ENCODE assay signal across 8 mouse cellular contexts in the genomic region with DNA sequence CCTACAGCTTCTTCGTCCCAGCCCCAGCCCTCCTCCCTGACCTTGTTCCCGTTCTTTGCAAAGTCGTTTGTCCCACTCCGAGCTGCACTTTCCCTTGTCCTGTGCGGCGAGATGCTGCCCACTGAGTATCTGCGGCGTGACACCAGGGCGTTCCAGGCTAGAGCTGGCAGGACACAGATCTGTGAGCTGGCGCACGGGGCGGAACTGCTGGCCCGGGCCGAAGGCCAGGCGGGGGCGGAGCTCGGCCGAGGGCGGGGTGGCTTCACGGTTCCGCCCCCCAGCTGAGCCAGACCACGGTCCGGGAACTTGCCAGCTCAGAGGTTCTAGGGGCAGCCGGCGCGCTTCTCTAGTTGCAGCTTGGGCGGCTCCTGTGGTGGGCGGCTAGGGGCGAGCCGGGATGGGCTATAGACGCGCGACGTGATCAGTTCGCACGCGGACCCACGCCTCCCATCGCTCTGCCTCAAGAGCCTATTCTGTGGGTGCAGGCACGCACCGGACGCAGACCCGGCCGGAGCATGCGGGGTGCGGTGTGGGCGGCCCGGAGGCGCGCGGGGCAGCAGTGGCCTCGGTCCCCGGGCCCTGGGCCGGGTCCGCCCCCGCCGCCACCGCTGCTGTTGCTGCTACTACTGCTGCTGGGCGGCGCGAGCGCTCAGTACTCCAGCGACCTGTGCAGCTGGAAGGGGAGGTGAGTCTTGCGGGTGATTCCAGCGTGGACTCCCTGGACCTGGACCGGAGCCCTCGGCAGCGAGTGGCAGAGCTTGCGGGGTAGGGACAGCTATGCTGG. TPM values are rescaled to one million over a fixed set of nuclear protein-coding genes. Genes with fewer than 3 reads are reported as not detected.
DNase-seq lines count a peak whose midpoint lies in the region; ATAC-seq and TF ChIP-seq lines count a peak whose summit lies in the region.

No protein-coding gene starts in this region.

- ATAC-seq in embryonic facial prominence, embryonic 14.5 days (ENCODE audit: low read depth): peak; percentile 92
- peak; percentile 90 for ATAC-seq in limb, embryonic 13.5 days (ENCODE audit: low FRiP score, low read depth)
- peak; percentile 84 for ATAC-seq in midbrain, embryonic 15.5 days (replicated peaks)

- intact Hi-C loops in heart, adult 2 months (cut with DNase I): loop anchor here (1.0 to 5.0 kb wide), 3 partner anchors 29 to 100 kb away; partner anchors contain the start of gene B3gntl1

- H3K9me3 ChIP-seq in embryonic facial prominence, embryonic 14.5 days (ENCODE audit: control insufficient read depth, low read length): no peaks in the 10 kb centered on the region
- no peaks in the 10 kb centered on the region for H3K9me3 ChIP-seq in limb, embryonic 13.5 days
- no peaks in the 10 kb centered on the region for H3K9me3 ChIP-seq in midbrain, embryonic 15.5 days

- peaks cover 2% of the 10 kb centered on the region for H3K79me2 ChIP-seq in heart, adult 2 months (replicated peaks; ENCODE audit: control insufficient read depth, insufficient read depth, low read length)

- TF ChIP-seq EP300 in heart, adult 2 months (IDR thresholded peaks at IDR 0.05; ENCODE audit: insufficient read depth, low read depth, low read length): peak; percentile 71; the same call in 1 of the 2 replicates

- peak; percentile 90 for DNase-seq in 3T3-L1 (ENCODE audit: low read depth, low spot score)
- peak; percentile 98 for DNase-seq in adrenal gland, postnatal 36 days
- peak; percentile 92 for DNase-seq in embryonic facial prominence, embryonic 14.5 days (ENCODE audit: low spot score)
- DNase-seq in heart, adult 2 months: peak; percentile 97 to 99
- peak; percentile 94 to 95 for DNase-seq in kidney, adult 8-10 months
- DNase-seq in spleen, adult 18-20 months: peak; percentile 74 to 86

- peak overlapping the region; percentile 73 for H3K4me3 ChIP-seq in embryonic facial prominence, embryonic 14.5 days (ENCODE audit: low read depth, low read length)
- H3K4me3 ChIP-seq in heart, adult 2 months: peak overlapping the region; percentile 74
- peak overlapping the region; percentile 73 for H3K4me3 ChIP-seq in limb, embryonic 13.5 days
- peak overlapping the region; percentile 67 for H3K4me3 ChIP-seq in midbrain, embryonic 15.5 days

- H3K27me3 ChIP-seq in embryonic facial prominence, embryonic 14.5 days (replicated peaks; ENCODE audit: control insufficient read depth, insufficient read depth, low read length): peaks cover 10% of the 10 kb centered on the region; the same call in 1 of the 2 replicates
- no peaks in the 10 kb centered on the region for H3K27me3 ChIP-seq in heart, adult 2 months (ENCODE audit: control insufficient read depth, insufficient read depth, low read length)
- H3K27me3 ChIP-seq in limb, embryonic 13.5 days: peaks cover 18% of the 10 kb centered on the region
- peaks cover 19% of the 10 kb centered on the region for H3K27me3 ChIP-seq in midbrain, embryonic 15.5 days (replicated peaks)

- WGBS in embryonic facial prominence, embryonic 14.5 days: under 1% methylated on average over 20 of the region's 69 CpGs
- under 1% methylated on average over 69 of the region's 69 CpGs for WGBS in heart, adult 2 months
- under 1% methylated on average over 68 of the region's 69 CpGs for WGBS in limb, embryonic 13.5 days
- under 1% methylated on average over 69 of the region's 69 CpGs for WGBS in midbrain, embryonic 15.5 days

- peak overlapping the region; percentile 73 for H3K9ac ChIP-seq in embryonic facial prominence, embryonic 14.5 days (ENCODE audit: low read depth, low read length)
- peak overlapping the region; percentile 90 for H3K9ac ChIP-seq in heart, adult 2 months (ENCODE audit: low read depth, low read length)
- H3K9ac ChIP-seq in limb, embryonic 13.5 days: peak overlapping the region; percentile 78
- H3K9ac ChIP-seq in midbrain, embryonic 15.5 days: peak overlapping the region; percentile 72

- H3K27ac ChIP-seq in embryonic facial prominence, embryonic 14.5 days (replicated peaks; ENCODE audit: low read depth, low read length): peak overlapping the region; percentile 59
- peak overlapping the region; percentile 90 for H3K27ac ChIP-seq in heart, adult 2 months
- H3K27ac ChIP-seq in limb, embryonic 13.5 days: peak overlapping the region; percentile 63
- peak overlapping the region; percentile 35; the same call in 1 of the 2 replicates for H3K27ac ChIP-seq in midbrain, embryonic 15.5 days

- peaks cover 23% of the 10 kb centered on the region for H3K4me1 ChIP-seq in embryonic facial prominence, embryonic 14.5 days (ENCODE audit: control insufficient read depth, insufficient read depth, low read length)
- H3K4me1 ChIP-seq in heart, adult 2 months (ENCODE audit: control insufficient read depth, insufficient read depth, low read length): peaks cover 6% of the 10 kb centered on the region
- H3K4me1 ChIP-seq in limb, embryonic 13.5 days: peaks cover 50% of the 10 kb centered on the region
- H3K4me1 ChIP-seq in midbrain, embryonic 15.5 days: peaks cover 21% of the 10 kb centered on the region

- peak; percentile 82 for TF ChIP-seq POLR2A in heart, adult 2 months (IDR thresholded peaks at IDR 0.05; ENCODE audit: insufficient read depth, low read depth, low read length)

- TF ChIP-seq CTCF in heart, adult 2 months (IDR thresholded peaks at IDR 0.05): no peak

- peak overlapping the region; percentile 96 for H3K4me2 ChIP-seq in embryonic facial prominence, embryonic 14.5 days (ENCODE audit: low read depth, low read length)
- peak overlapping the region; percentile 96 for H3K4me2 ChIP-seq in limb, embryonic 13.5 days (replicated peaks)
- peak overlapping the region; percentile 99 for H3K4me2 ChIP-seq in midbrain, embryonic 15.5 days

- no peaks in the 10 kb centered on the region for H3K36me3 ChIP-seq in embryonic facial prominence, embryonic 14.5 days (ENCODE audit: control insufficient read depth, insufficient read depth, low read length)
- H3K36me3 ChIP-seq in heart, adult 2 months (ENCODE audit: control insufficient read depth, insufficient read depth, low read length): no peaks in the 10 kb centered on the region
- no peaks in the 10 kb centered on the region for H3K36me3 ChIP-seq in limb, embryonic 13.5 days
- H3K36me3 ChIP-seq in midbrain, embryonic 15.5 days (replicated peaks): no peaks in the 10 kb centered on the region

RNA-seq across cellular contexts. Expression of gene Metrnl, which starts 1.0 kb away (rescaled TPM):
- total RNA-seq in adrenal gland, postnatal 36 days (2021): 10 to 100 TPM; 36.4 to 37.6 TPM
- 41.6 and 58.0 TPM in 2 replicates for polyA plus RNA-seq in embryonic facial prominence, embryonic 14.5 days (2014; fragmentation: Nextera tagmentation; extraction: Ambion mirVana)
- total RNA-seq in heart, adult 2 months (2021): 10 to 100 TPM; 18.0 to 21.2 TPM
- 20.4 and 27.1 TPM in 2 replicates for polyA plus RNA-seq in heart, adult 2 months (2012; rRNA removed)
- 18.5 and 18.9 TPM in 2 replicates for polyA plus RNA-seq in limb, embryonic 13.5 days (2015; fragmentation: Nextera tagmentation; extraction: Ambion mirVana)
- 14.1 and 16.7 TPM in 2 replicates for polyA plus RNA-seq in midbrain, embryonic 15.5 days (2015; fragmentation: Nextera tagmentation; extraction: Ambion mirVana)

RNA-seq across cellular contexts. Expression of gene B3gntl1, which starts 29.4 kb away (rescaled TPM):
- 10 to 100 TPM in 1 of 2 experiments, 1 to 10 TPM in 1; 6.8 to 11.9 TPM for total RNA-seq in adrenal gland, postnatal 36 days (2021)
- polyA plus RNA-seq in embryonic facial prominence, embryonic 14.5 days (2014; fragmentation: Nextera tagmentation; extraction: Ambion mirVana): 6.8 and 8.5 TPM in 2 replicates
- total RNA-seq in heart, adult 2 months (2021): 1 to 10 TPM; 3.8 to 4.8 TPM
- polyA plus RNA-seq in heart, adult 2 months (2012; rRNA removed): 5.9 and 7.4 TPM in 2 replicates
- polyA plus RNA-seq in limb, embryonic 13.5 days (2015; fragmentation: Nextera tagmentation; extraction: Ambion mirVana): 8.8 and 10.3 TPM in 2 replicates
- polyA plus RNA-seq in midbrain, embryonic 15.5 days (2015; fragmentation: Nextera tagmentation; extraction: Ambion mirVana): 7.3 and 8.2 TPM in 2 replicates

Comparison
In these comparisons a context has a peak if more than half of its experiments do, and no peak if none do; other contexts are left out.
1. Peak in every context shown above with its lines: DNase-seq, ATAC-seq, H3K4me3 ChIP-seq and H3K27ac ChIP-seq.
2. H3K27ac ChIP-seq: peak in every context shown above with its lines; median percentile 90 in heart, adult 2 months; 63 in limb, embryonic 13.5 days; 59 in embryonic facial prominence, embryonic 14.5 days; 35 in midbrain, embryonic 15.5 days.